Mouse (Mus musculus): ENCODE data around the gene Smim11. TPM values are rescaled to one million over a fixed set of nuclear protein-coding genes. Genes with fewer than 3 reads are reported as not detected.

Gene Smim11
- total and polyA plus RNA-seq, 2 experiments from 2014 or later: 24.7 to 54.3 TPM

DNA sequence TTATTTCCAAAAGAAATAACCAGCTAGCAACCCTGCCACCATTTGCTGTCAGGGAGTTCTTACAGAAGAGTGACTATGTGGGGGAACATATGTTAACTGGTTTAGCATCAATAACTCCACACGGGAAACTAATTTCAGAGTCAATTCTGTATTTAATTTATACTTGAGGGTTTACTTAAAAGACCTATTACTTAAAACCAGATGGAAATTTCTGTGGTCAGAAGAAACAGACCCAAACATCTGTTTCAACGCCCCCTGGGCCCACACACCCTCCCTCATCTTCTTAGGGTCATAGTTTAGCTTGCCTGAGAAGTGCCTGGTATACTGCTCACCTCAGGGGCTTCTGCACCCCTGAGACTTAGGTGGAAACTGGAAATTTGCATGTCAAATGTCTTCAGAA, 52.8 kb downstream of the Smim11 start:
- Histone ChIP-seq H3K27ac (ENCODE audit: low read depth, low read length) (no peak overlapping the region), H3K27me3 (ENCODE audit: insufficient read depth, low read length) (no peaks in the 10 kb centered on the region), H3K4me2 (ENCODE audit: low read depth) (no peak overlapping the region), H3K9ac (no peak overlapping the region), H3K4me3 (ENCODE audit: low read depth, low read length) (no peak overlapping the region), H3K9me3 (ENCODE audit: low read length) (no peaks in the 10 kb centered on the region), H3K36me3 (ENCODE audit: insufficient read depth) (no peaks in the 10 kb centered on the region), H3K4me1 (ENCODE audit: insufficient read depth) (no peaks in the 10 kb centered on the region)
- ATAC-seq (no peak), DNase-seq (no peak)
- no peak for TF ChIP-seq CTCF (IDR thresholded peaks at IDR 0.05; ENCODE audit: low read depth)
- 71% methylated on average over 2 of the region's 2 CpGs for WGBS

DNA sequence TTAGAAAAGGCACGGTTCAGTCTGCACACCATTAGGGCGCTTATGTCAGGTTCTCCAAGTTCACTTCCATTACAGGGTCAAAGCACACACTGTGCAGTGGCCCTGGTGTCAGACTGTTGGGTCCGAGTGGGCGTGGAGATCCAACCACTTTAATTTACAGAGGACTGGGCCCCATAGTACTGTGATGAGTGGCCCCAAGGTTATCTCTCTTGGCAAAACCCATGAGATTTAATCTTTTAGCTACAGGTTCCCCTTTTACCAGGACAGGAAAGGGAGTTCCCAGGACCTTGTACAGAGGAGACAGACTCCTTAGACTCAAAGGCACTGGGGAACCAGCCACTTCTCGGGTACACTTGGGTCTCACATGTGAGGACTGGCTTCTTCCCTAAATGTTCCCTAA, 54.3 kb downstream of the Smim11 start:
- no peaks in the 10 kb centered on the region for H3K4me1 ChIP-seq (ENCODE audit: insufficient read depth)
- WGBS: 89% methylated on average over 5 of the region's 5 CpGs
- H3K9me3 ChIP-seq (ENCODE audit: low read length): no peaks in the 10 kb centered on the region
- no peak overlapping the region for H3K9ac ChIP-seq
- H3K4me2 ChIP-seq (ENCODE audit: low read depth): no peak overlapping the region
- H3K36me3 ChIP-seq (ENCODE audit: insufficient read depth): no peaks in the 10 kb centered on the region
- no peak overlapping the region for H3K4me3 ChIP-seq (ENCODE audit: low read depth, low read length)
- no peak overlapping the region for H3K27ac ChIP-seq (ENCODE audit: low read depth, low read length)
- DNase-seq (no peak), ATAC-seq (no peak)
- H3K27me3 ChIP-seq (ENCODE audit: insufficient read depth, low read length): no peaks in the 10 kb centered on the region
- TF ChIP-seq CTCF (IDR thresholded peaks at IDR 0.05; ENCODE audit: low read depth): no peak

DNA sequence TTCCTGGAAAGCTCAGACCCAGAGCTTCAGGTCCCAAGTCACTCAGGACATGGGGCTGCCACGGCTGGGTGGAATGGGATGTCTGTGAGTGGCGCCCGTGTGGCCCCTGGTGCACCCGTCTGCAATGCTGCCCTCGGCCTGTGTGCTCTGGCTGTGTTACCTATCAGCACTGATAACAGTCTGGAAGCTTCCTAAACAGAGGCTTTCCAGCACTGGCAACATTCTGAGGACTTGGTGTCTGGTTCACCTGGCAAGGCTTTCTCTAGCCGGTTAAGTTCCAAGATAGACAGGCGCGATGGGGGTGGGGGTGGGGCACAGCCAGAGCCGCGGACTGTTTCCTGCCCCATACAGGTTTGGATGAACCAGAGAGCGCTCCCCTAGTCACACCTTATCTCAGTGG, 54.9 kb downstream of the Smim11 start:
- no peaks in the 10 kb centered on the region for H3K9me3 ChIP-seq (ENCODE audit: low read length)
- no peak overlapping the region for H3K4me3 ChIP-seq (ENCODE audit: low read depth, low read length)
- no peak overlapping the region for H3K27ac ChIP-seq (ENCODE audit: low read depth, low read length)
- no peaks in the 10 kb centered on the region for H3K27me3 ChIP-seq (ENCODE audit: insufficient read depth, low read length)
- 77% methylated on average over 11 of the region's 11 CpGs for WGBS
- ATAC-seq (no peak), DNase-seq (no peak)
- no peak overlapping the region for H3K4me2 ChIP-seq (ENCODE audit: low read depth)
- H3K36me3 ChIP-seq (ENCODE audit: insufficient read depth): no peaks in the 10 kb centered on the region
- no peak for TF ChIP-seq CTCF (IDR thresholded peaks at IDR 0.05; ENCODE audit: low read depth)
- no peaks in the 10 kb centered on the region for H3K4me1 ChIP-seq (ENCODE audit: insufficient read depth)
- no peak overlapping the region for H3K9ac ChIP-seq

- ATAC-seq (peak; percentile 38; the same call in 1 of the 2 replicates), DNase-seq (no peak)
- Histone ChIP-seq H3K4me1 (ENCODE audit: insufficient read depth) (no peaks in the 10 kb centered on the region), H3K27me3 (ENCODE audit: insufficient read depth, low read length) (no peaks in the 10 kb centered on the region), H3K36me3 (ENCODE audit: insufficient read depth) (no peaks in the 10 kb centered on the region), H3K9ac (no peak overlapping the region), H3K9me3 (ENCODE audit: low read length) (no peaks in the 10 kb centered on the region), H3K4me3 (ENCODE audit: low read depth, low read length) (no peak overlapping the region), H3K4me2 (ENCODE audit: low read depth) (no peak overlapping the region), H3K27ac (ENCODE audit: low read depth, low read length) (no peak overlapping the region)
- TF ChIP-seq CTCF (IDR thresholded peaks at IDR 0.05; ENCODE audit: low read depth): no peak
- 72% methylated on average over 9 of the region's 9 CpGs for WGBS
Observed at GRCm38 (mm10) chr16:92357023-92357422, 55.9 kb downstream of the Smim11 start.

DNA sequence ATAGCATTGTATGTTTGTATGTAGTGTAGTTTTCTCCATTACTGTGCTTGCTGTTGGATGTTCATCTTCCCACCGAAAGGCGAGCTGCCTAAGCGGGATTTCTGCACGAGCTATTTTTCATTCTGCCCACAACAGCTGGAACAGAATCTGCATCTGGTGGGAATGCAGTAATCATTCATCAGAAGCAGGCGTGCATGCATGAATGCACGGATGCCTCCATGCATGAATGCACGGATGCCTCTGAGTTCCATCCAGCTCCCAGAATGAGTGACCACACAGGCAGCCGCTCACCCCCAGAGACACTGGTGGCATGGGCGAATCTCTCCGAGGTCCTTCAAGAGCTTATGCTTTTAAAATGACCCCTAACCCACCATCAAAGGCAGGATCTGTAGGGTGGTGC, 56.5 kb downstream of the Smim11 start:
- ATAC-seq (no peak), DNase-seq (no peak)
- no peak for TF ChIP-seq CTCF (IDR thresholded peaks at IDR 0.05; ENCODE audit: low read depth)
- H3K4me2 ChIP-seq (ENCODE audit: low read depth): no peak overlapping the region
- H3K9ac ChIP-seq: no peak overlapping the region
- H3K4me1 ChIP-seq (ENCODE audit: insufficient read depth): no peaks in the 10 kb centered on the region
- H3K27me3 ChIP-seq (ENCODE audit: insufficient read depth, low read length): no peaks in the 10 kb centered on the region
- H3K9me3 ChIP-seq (ENCODE audit: low read length): no peaks in the 10 kb centered on the region
- no peak overlapping the region for H3K4me3 ChIP-seq (ENCODE audit: low read depth, low read length)
- no peak overlapping the region for H3K27ac ChIP-seq (ENCODE audit: low read depth, low read length)
- 33% methylated on average over 10 of the region's 10 CpGs for WGBS
- H3K36me3 ChIP-seq (ENCODE audit: insufficient read depth): no peaks in the 10 kb centered on the region

DNA sequence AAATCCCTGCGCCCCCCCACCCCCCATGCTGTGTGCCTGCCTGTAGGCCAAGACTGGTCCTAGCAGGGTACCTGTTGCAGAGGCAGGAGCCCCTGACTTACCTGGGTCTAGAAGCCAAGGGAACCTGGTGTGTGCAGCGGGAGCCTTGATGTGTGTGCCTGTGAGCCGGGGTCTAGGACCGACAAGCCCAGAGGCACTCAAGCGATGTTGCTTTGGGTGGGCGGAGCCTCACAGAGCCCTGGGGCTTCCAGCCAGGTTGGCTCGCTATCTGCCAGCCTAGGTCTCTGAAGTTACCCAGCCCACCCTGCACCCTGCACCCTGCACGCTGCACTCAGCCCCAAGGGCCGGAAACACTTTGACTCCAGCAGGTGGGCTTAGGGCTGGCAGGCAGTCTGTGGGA, 57.6 kb downstream of the Smim11 start:
- Histone ChIP-seq H3K36me3 (ENCODE audit: insufficient read depth) (no peaks in the 10 kb centered on the region), H3K9ac (no peak overlapping the region), H3K4me2 (ENCODE audit: low read depth) (no peak overlapping the region), H3K27me3 (ENCODE audit: insufficient read depth, low read length) (no peaks in the 10 kb centered on the region), H3K4me3 (ENCODE audit: low read depth, low read length) (no peak overlapping the region), H3K4me1 (ENCODE audit: insufficient read depth) (no peaks in the 10 kb centered on the region), H3K27ac (ENCODE audit: low read depth, low read length) (no peak overlapping the region), H3K9me3 (ENCODE audit: low read length) (no peaks in the 10 kb centered on the region)
- DNase-seq: no peak
- ATAC-seq: no peak
- TF ChIP-seq CTCF (IDR thresholded peaks at IDR 0.05; ENCODE audit: low read depth): no peak
- WGBS: 22% methylated on average over 9 of the region's 9 CpGs

DNA sequence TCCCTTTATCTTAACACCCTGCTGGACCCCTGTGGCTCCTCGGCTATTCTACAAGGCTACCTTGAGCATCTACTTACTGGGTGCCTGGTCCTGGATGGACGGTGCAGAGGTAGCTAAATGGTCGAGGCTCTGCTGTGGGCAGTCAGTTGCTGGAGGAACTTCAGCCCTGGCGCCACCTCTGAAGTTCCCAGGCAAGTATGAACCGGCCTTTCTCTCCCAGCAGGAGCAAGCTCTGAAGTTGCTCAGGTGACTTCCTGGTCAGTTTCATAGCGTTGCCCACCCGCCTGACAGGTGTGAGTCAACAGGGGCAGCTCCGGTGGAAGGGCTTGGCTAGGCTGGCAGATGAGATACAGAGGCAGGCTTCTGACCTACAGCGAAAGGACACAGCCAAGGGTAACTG, 58.1 kb downstream of the Smim11 start, which contains the start of gene Kcne1:
Gene Kcne1, minus strand, starts transcription at position 240 of the 400 bp plus-strand sequence.
- 62% methylated on average over 9 of the region's 9 CpGs for WGBS
- H3K27me3 ChIP-seq (ENCODE audit: insufficient read depth, low read length): no peaks in the 10 kb centered on the region
- H3K36me3 ChIP-seq (ENCODE audit: insufficient read depth): no peaks in the 10 kb centered on the region
- H3K9me3 ChIP-seq (ENCODE audit: low read length): no peaks in the 10 kb centered on the region
- no peaks in the 10 kb centered on the region for H3K4me1 ChIP-seq (ENCODE audit: insufficient read depth)
- no peak for DNase-seq
- ATAC-seq: no peak
- no peak within 1 kb of the TSS for H3K4me2 ChIP-seq (ENCODE audit: low read depth)
- H3K9ac ChIP-seq: no peak within 1 kb of the TSS
- no peak for TF ChIP-seq CTCF (IDR thresholded peaks at IDR 0.05; ENCODE audit: low read depth)
- no peak within 1 kb of the TSS for H3K27ac ChIP-seq (ENCODE audit: low read depth, low read length)
- H3K4me3 ChIP-seq (ENCODE audit: low read depth, low read length): no peak within 1 kb of the TSS

DNA sequence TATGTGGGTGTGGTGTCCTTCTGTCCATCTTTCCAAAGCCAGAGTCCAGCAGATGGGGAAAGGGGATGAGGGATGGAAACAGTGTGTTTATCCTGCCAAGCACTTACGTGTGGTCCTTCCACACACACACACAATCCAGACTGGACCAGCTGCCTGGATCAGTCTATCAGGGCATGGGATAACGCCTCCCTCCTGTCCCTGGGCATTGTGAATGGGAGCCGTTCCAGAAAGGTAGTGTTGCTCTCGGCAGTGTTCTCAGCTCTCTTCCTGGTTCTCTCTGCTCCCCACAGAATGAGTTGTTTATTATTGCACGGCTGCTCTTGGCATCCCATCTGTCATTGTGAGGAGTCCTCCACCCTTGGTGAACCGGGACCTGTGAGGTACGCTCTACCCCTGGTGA, 59.6 kb downstream of the Smim11 start:
- DNase-seq: no peak
- no peak for TF ChIP-seq CTCF (IDR thresholded peaks at IDR 0.05; ENCODE audit: low read depth)
- Histone ChIP-seq H3K4me3 (ENCODE audit: low read depth, low read length) (no peak overlapping the region), H3K27me3 (ENCODE audit: insufficient read depth, low read length) (no peaks in the 10 kb centered on the region), H3K9me3 (ENCODE audit: low read length) (no peaks in the 10 kb centered on the region), H3K27ac (ENCODE audit: low read depth, low read length) (no peak overlapping the region), H3K36me3 (ENCODE audit: insufficient read depth) (no peaks in the 10 kb centered on the region), H3K9ac (no peak overlapping the region), H3K4me1 (ENCODE audit: insufficient read depth) (no peaks in the 10 kb centered on the region), H3K4me2 (ENCODE audit: low read depth) (no peak overlapping the region)
- ATAC-seq: no peak
- 67% methylated on average over 7 of the region's 7 CpGs for WGBS

Other genes starting within 250 kb of the Smim11 start
- gene Mrps6, start 243.0 kb upstream of the Smim11 start, total RNA-seq (2014; rRNA removed): 33.6 and 37.0 TPM in 2 replicates
- 143 and 157 TPM in 2 replicates for gene Mrps6, start 243.0 kb upstream of the Smim11 start, polyA plus RNA-seq (2015; fragmentation: Nextera tagmentation; extraction: Ambion mirVana)
- gene Gm49711, start 243.0 kb upstream of the Smim11 start, total RNA-seq (2014; rRNA removed): 0.23 TPM in 1 of 2 replicates, not detected in the other
- gene Gm49711, start 243.0 kb upstream of the Smim11 start, polyA plus RNA-seq (2015; fragmentation: Nextera tagmentation; extraction: Ambion mirVana): 0.82 and 0.92 TPM in 2 replicates
- 17.3 and 25.4 TPM in 2 replicates for gene Slc5a3, start 243.0 kb upstream of the Smim11 start, total RNA-seq (2014; rRNA removed)
- gene Slc5a3, start 243.0 kb upstream of the Smim11 start, polyA plus RNA-seq (2015; fragmentation: Nextera tagmentation; extraction: Ambion mirVana): 3.8 and 8.1 TPM in 2 replicates
- 1.5 and 3.9 TPM in 2 replicates for gene Kcne2, start 8.9 kb upstream of the Smim11 start, total RNA-seq (2014; rRNA removed)
- 7.6 and 10.2 TPM in 2 replicates for gene Kcne2, start 8.9 kb upstream of the Smim11 start, polyA plus RNA-seq (2015; fragmentation: Nextera tagmentation; extraction: Ambion mirVana)
- 0.15 TPM in 1 of 2 replicates, not detected in the other for gene Fam243, start 20.2 kb downstream of the Smim11 start, total RNA-seq (2014; rRNA removed)
- not detected in 2 replicates for gene Fam243, start 20.2 kb downstream of the Smim11 start, polyA plus RNA-seq (2015; fragmentation: Nextera tagmentation; extraction: Ambion mirVana)
- not detected in 2 replicates for gene Kcne1, start 58.2 kb downstream of the Smim11 start, total RNA-seq (2014; rRNA removed)
- not detected in 2 replicates for gene Kcne1, start 58.2 kb downstream of the Smim11 start, polyA plus RNA-seq (2015; fragmentation: Nextera tagmentation; extraction: Ambion mirVana)
- gene Rcan1, start 169.6 kb downstream of the Smim11 start, total RNA-seq (2014; rRNA removed): 72.3 and 83.8 TPM in 2 replicates
- gene Rcan1, start 169.6 kb downstream of the Smim11 start, polyA plus RNA-seq (2015; fragmentation: Nextera tagmentation; extraction: Ambion mirVana): 50.3 and 52.2 TPM in 2 replicates
- gene Clic6, start 184.4 kb downstream of the Smim11 start, total RNA-seq (2014; rRNA removed): 3.5 and 5.5 TPM in 2 replicates
- 3.7 and 6.2 TPM in 2 replicates for gene Clic6, start 184.4 kb downstream of the Smim11 start, polyA plus RNA-seq (2015; fragmentation: Nextera tagmentation; extraction: Ambion mirVana)

Data from forebrain, postnatal 0 days (tissue).